Mouse (Mus musculus) myocyte (in vitro differentiated cells): ENCODE measurements around the gene Nol7.

Source experiments
- CEBPB ChIP-seq: IDR thresholded peaks from 2 replicates; pipeline ENCODE4 v1.6.1; 2011; ENCODE audit warnings: mild to moderate bottlenecking, moderate library complexity; ENCODE audit not compliant: poor library complexity, insufficient read depth, severe bottlenecking
- E2F4 ChIP-seq: IDR thresholded peaks from one replicate; pipeline ENCODE4 v1.6.1; 2011; ENCODE audit warnings: mild to moderate bottlenecking, control low read depth, moderate library complexity; ENCODE audit not compliant: insufficient read depth
- MAX ChIP-seq: IDR thresholded peaks from one replicate; pipeline ENCODE4 v1.6.1; 2011; ENCODE audit warnings: low read depth, mild to moderate bottlenecking, control low read depth
- MYOD1 ChIP-seq, 3 experiments: IDR thresholded peaks; one replicate each; pipeline ENCODE4 v1.6.1; 2011; ENCODE audit warnings: control low read depth in 2 of 3, low read depth in 2 of 3, mild to moderate bottlenecking in 2 of 3, moderate library complexity in 1 of 3; ENCODE audit not compliant: insufficient read length in 2 of 3, control insufficient read depth in 1 of 3
- MYOG ChIP-seq, 3 experiments: IDR thresholded peaks; one replicate each; pipeline ENCODE4 v1.6.1; 2011; ENCODE audit warnings: control low read depth in 2 of 3, low read depth in 2 of 3, mild to moderate bottlenecking in 2 of 3; ENCODE audit not compliant: insufficient read length in 2 of 3, control insufficient read depth in 1 of 3, insufficient read depth in 1 of 3
- POLR2A ChIP-seq: IDR thresholded peaks from one replicate; pipeline ENCODE4 v1.6.1; 2011; ENCODE audit warnings: low read depth, mild to moderate bottlenecking, control low read depth, moderate library complexity; ENCODE audit not compliant: insufficient read length
- POLR2AphosphoS2 ChIP-seq: IDR thresholded peaks from one replicate; pipeline ENCODE4 v1.6.1; 2011; ENCODE audit warnings: low read depth, control low read depth; ENCODE audit not compliant: insufficient read length
- REST ChIP-seq: IDR thresholded peaks from one replicate; pipeline ENCODE4 v1.6.1; 2011; ENCODE audit warnings: mild to moderate bottlenecking, control low read depth, moderate library complexity; ENCODE audit not compliant: insufficient read depth, insufficient read length
- SRF ChIP-seq: IDR thresholded peaks from one replicate; pipeline ENCODE4 v1.6.1; 2011; ENCODE audit warnings: low read depth; ENCODE audit not compliant: control insufficient read depth, insufficient read length
- TCF12 ChIP-seq: IDR thresholded peaks from one replicate; pipeline ENCODE4 v1.6.1; 2011; ENCODE audit warnings: mild to moderate bottlenecking, control low read depth; ENCODE audit not compliant: poor library complexity, insufficient read depth, severe bottlenecking
- TCF3 ChIP-seq: IDR thresholded peaks from one replicate; pipeline ENCODE4 v1.6.1; 2011; ENCODE audit warnings: low read depth, control low read depth; ENCODE audit not compliant: insufficient read length
- USF1 ChIP-seq: IDR thresholded peaks from one replicate; pipeline ENCODE4 v1.6.1; 2011; ENCODE audit warnings: low read depth, mild to moderate bottlenecking, control low read depth, moderate library complexity

GRCm38 (mm10) chr13:43385321-43385720 is 12.9 kb upstream of the Nol7 start:
- TF ChIP-seq USF1 = no peak
- TF ChIP-seq REST = no peak
- no peak for TF ChIP-seq TCF12
- no peak for TF ChIP-seq POLR2AphosphoS2
- TF ChIP-seq SRF = no peak
- TF ChIP-seq POLR2A = no peak
- TF ChIP-seq MYOG (IDR thresholded peaks at IDR 0.05; ENCODE audit: control insufficient read depth in 1 of 3, insufficient read depth in 1 of 3, insufficient read length in 2 of 3, low read depth in 2 of 3) = no peak
- no peak for TF ChIP-seq MYOD1 (IDR thresholded peaks at IDR 0.05; ENCODE audit: control insufficient read depth in 1 of 3, insufficient read length in 2 of 3, low read depth in 2 of 3)
- no peak for TF ChIP-seq MAX
- TF ChIP-seq TCF3 = no peak
- TF ChIP-seq E2F4 = no peak
- TF ChIP-seq CEBPB = no peak
